Mouse (Mus musculus) left cerebral cortex, adult 2 months (tissue): ENCODE measurements around the gene Vps39. TPM values are rescaled to one million over a fixed set of nuclear protein-coding genes. Genes with fewer than 3 reads are reported as not detected.

Experiments
- DNase-seq, 2 experiments: peaks; one replicate each; pipeline ENCODE4 v3.0.0; 2021 to 2022; ENCODE audit warnings: low spot score in 2 of 2, mixed read lengths in 1 of 2; ENCODE audit errors: extremely low spot score in 1 of 2
- H3K27ac ChIP-seq: fragments of 200-600 bp; 2 replicates; pipeline ENCODE4 v1.8.1; 2022
- H3K4me3 ChIP-seq: fragments of 200-600 bp; 2 replicates; pipeline ENCODE4 v1.8.1; 2022
- CTCF ChIP-seq: fragments of 200-600 bp; IDR thresholded peaks from 2 replicates; pipeline ENCODE4 v1.8.1; 2022; ENCODE audit warnings: antibody characterized with exemption, mild to moderate bottlenecking, moderate library complexity
- intact Hi-C: fragments of 180-260 bp; cut with DNase I; formaldehyde crosslinking; loops from one replicate; pipeline ENCODE4 v1.15.1; 2025
- total RNA-seq, 2 experiments: library from RNA; stranded (reverse); gene quantifications; 2 replicates each; pipeline ENCODE4 v1.2.3; 2021

The Vps39 gene
- total RNA-seq, 2 experiments from 2014 or later, result 69.7 to 72.4 TPM

- no peak overlapping the region for H3K27ac ChIP-seq
- no peak for TF ChIP-seq CTCF
- no peak overlapping the region for H3K4me3 ChIP-seq
- DNase-seq, result no peak
- intact Hi-C loops, result no loop called here
Measured at GRCm38 (mm10) chr2:120348120-120348519, 4.8 kb downstream of the Vps39 start.

DNA sequence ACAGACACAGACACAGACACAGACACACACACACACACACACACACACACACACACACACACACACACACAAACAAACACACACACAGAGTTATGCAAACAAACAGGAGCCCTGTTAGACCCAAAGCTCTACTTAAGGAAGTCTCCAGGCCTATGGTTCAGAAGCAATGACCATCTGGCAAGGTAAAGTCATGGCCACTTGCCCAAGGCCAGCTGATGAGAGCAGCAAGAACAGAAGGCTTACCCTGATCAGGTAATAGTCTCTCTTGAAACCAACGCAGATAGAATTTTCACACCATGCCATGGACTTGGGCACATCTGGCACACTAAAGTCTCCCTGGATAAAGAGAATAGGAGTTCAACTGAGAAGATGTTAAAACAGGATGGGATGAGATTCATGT, 11.2 kb downstream of the Vps39 start:
- TF ChIP-seq CTCF, result no peak
- intact Hi-C loops, result no loop called here
- Histone ChIP-seq H3K27ac (no peak overlapping the region), H3K4me3 (no peak overlapping the region)
- no peak for DNase-seq

GRCm38 (mm10) chr2:120337886-120338285, 15.1 kb downstream of the Vps39 start:
- peak; percentile 52 for TF ChIP-seq CTCF
- intact Hi-C loops, result no loop called here
- Histone ChIP-seq H3K4me3 (no peak overlapping the region), H3K27ac (no peak overlapping the region)
- DNase-seq, result no peak

DNA sequence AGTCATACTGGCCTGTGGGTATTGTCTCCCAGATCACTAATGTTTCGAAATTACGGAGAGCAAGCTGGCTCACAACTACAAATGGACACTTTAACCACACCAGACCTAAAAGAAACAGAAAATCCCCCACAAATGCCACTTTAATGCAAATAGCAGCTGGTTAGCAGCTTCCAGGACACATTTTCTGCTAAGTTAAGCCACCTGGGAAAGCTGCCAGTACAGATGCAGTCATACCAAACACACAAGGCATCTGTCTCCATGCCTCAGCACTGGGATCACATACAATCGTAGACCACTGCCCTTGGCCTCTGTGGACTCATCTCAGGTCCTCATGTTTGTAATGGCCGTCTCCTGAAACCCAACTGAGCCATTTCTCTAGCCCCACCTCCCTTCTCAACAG, 21.4 kb downstream of the Vps39 start:
- peak in 1 of 2 experiments; percentile 22 for DNase-seq
- intact Hi-C loops, result no loop called here
- Histone ChIP-seq H3K4me3 (no peak overlapping the region), H3K27ac (0 out of 2 replicates have a peak overlapping the region, but pooled peaks have one; percentile 19)
- no peak for TF ChIP-seq CTCF

DNA sequence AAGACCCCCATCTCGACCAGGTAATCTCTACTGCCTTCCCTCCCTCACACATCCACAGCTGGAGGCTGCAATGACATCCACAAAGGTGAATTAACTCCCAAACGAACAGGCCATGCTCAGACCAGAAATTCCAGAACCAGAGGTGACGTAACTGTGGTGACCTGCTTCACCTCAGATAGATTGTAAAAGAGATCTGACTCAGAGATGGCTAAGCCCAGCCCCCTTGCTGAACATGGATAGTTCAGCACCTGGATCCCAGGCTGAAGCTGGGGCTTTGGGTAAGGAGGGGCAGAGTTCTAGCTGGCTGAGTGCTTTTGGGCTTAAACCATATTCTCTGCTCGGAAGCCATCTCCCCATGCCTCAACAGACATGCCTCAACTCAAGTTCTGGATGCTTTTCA, 37.9 kb downstream of the Vps39 start:
- intact Hi-C loops, result no loop called here
- Histone ChIP-seq H3K27ac (no peak overlapping the region), H3K4me3 (no peak overlapping the region)
- TF ChIP-seq CTCF, result no peak
- no peak for DNase-seq

DNA sequence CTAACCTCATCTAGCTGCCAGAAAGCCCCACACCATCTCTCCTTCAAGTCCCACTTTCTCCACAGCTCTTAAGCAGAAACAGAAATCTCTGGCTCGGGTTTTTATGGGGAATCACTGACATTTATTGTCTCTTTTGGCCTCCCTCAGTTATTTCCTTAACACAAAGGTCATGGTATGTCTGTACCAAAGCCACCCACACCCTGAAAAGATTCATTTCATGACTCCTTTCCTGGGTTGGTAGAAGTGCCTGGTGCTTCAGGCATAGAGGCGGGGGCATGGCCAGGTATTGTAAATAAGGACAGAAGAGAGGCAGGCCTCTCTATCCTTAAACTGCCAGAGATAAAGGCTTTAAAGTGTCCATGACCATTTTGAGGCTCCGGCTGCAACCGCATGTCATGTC, 38.5 kb downstream of the Vps39 start:
- DNase-seq, result no peak
- Histone ChIP-seq H3K27ac (no peak overlapping the region), H3K4me3 (no peak overlapping the region)
- no peak for TF ChIP-seq CTCF
- intact Hi-C loops, result no loop called here

GRCm38 (mm10) chr2:120313976-120314375, 39.0 kb downstream of the Vps39 start, which contains the start of gene Pla2g4f:
TSS of gene Pla2g4f (minus strand) at chr2:120314165.
- intact Hi-C loops, result no loop called here
- H3K4me3 ChIP-seq, result no peak within 1 kb of the TSS
- TF ChIP-seq CTCF, result no peak
- H3K27ac ChIP-seq, result no peak within 1 kb of the TSS
- no peak for DNase-seq

GRCm38 (mm10) chr2:120312276-120312825, 40.6 kb downstream of the Vps39 start:
- Histone ChIP-seq H3K27ac (no peak overlapping the region), H3K4me3 (no peak overlapping the region)
- intact Hi-C loops, result no loop called here
- no peak for TF ChIP-seq CTCF
- no peak for DNase-seq

DNA sequence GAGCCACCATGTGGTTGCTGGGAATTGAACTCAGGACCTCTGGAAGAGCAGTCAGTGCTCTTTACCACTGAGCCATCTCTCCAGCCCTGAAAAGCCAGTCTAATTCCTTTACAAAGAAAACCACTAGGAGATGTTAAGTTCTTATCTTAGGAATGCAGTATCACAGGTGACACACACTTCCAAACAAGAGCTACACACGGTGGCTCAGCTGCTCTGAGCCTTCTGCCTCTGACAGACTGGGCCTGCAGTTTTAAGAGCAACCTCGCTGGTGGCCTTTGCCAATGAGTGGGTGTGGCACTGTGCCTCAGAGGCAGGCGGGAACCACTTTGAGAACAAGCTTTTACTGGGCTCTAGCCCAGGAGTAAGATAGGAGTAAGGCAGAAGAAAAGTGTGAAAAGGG, 48.8 kb downstream of the Vps39 start:
- no peak overlapping the region for H3K27ac ChIP-seq
- no peak for DNase-seq
- no peak for TF ChIP-seq CTCF
- no peak overlapping the region for H3K4me3 ChIP-seq
- intact Hi-C loops, result no loop called here

DNA sequence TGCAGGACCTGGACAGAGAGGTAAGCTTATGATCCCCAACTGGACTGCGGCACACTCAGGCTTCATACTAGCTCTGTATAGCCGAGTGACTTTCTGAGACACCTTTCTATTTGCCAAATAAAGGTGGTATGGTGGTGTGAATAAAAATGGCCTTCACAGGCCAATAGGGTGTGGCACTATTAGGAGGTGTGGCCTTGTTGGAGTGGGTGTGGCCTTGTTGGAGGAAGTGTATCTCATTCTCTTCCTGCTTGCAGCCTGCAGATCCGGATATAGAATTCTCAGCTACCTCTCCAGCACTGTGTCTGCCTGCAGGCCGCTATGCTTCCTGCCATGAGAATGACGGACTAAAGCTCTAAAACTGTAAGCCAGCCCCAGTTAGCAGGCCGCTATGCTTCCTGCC, 51.9 kb downstream of the Vps39 start:
- intact Hi-C loops, result no loop called here
- Histone ChIP-seq H3K27ac (no peak overlapping the region), H3K4me3 (no peak overlapping the region)
- no peak for TF ChIP-seq CTCF
- no peak for DNase-seq

- no peak for TF ChIP-seq CTCF
- H3K27ac ChIP-seq, result no peak overlapping the region
- intact Hi-C loops, result no loop called here
- no peak overlapping the region for H3K4me3 ChIP-seq
- no peak for DNase-seq
Measured at GRCm38 (mm10) chr2:120299866-120300265, 53.1 kb downstream of the Vps39 start.

- H3K4me3 ChIP-seq, result no peak overlapping the region
- no peak for TF ChIP-seq CTCF
- intact Hi-C loops, result no loop called here
Measured at GRCm38 (mm10) chr2:120296160-120296559, 56.8 kb downstream of the Vps39 start.

GRCm38 (mm10) chr2:120291471-120292078, 61.4 kb downstream of the Vps39 start:
- Histone ChIP-seq H3K27ac (no peak overlapping the region), H3K4me3 (no peak overlapping the region)
- intact Hi-C loops, result no loop called here
- no peak for TF ChIP-seq CTCF
- DNase-seq, result no peak

More at GRCm38 (mm10) chr2:120296160-120296559, 56.8 kb downstream of the Vps39 start:
- H3K27ac ChIP-seq, result no peak overlapping the region
- DNase-seq, result no peak
